Mouse (Mus musculus) spleen, postnatal 14 days (tissue): Measurements from ENCODE around the gene Galnt12.

Experiments used
- DNase-seq, 2 experiments: peaks; one replicate each; pipeline ENCODE4 v3.0.0; 2021 to 2022; ENCODE audit warnings: low spot score in 2 of 2

The Galnt12 gene

GRCm38 (mm10) chr4:47150806-47151205 lies 59.1 kb downstream of the Galnt12 start:
- no peak for DNase-seq

- no peak for DNase-seq
Observed at GRCm38 (mm10) chr4:47151553-47152183, 60.0 kb downstream of the Galnt12 start.

DNA sequence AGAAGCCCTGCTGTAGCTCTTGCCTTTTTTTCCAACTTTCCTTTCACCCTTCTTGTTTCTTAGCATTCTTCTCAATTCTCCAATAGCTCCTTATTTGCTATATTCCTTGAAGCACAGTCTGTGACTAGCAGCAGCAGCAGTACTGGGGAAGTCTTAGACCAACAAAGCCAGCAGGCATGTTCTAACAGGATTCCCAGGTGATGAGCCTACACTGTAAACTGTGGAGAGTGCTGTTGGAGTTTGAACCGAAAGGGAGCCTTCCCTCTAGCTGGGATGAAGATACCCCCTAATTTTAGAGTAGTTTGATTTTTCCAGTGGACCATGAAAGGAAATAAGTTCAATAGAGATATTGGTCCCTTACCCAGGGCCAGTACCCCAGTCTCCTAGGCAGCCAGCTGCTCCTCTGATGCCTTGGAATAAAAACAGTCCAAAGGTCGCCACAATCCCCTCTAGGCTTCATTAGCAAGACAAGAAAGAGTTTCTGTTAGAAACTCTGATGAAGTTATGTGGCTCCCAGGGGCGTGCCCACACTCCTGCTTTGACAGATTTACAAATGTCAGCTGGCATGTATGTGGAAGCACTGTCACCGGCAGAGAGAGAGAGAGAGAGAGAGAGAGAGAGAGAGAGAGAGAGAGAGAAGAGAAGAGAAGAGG lies 69.5 kb downstream of the Galnt12 start:
- no peak for DNase-seq

DNA sequence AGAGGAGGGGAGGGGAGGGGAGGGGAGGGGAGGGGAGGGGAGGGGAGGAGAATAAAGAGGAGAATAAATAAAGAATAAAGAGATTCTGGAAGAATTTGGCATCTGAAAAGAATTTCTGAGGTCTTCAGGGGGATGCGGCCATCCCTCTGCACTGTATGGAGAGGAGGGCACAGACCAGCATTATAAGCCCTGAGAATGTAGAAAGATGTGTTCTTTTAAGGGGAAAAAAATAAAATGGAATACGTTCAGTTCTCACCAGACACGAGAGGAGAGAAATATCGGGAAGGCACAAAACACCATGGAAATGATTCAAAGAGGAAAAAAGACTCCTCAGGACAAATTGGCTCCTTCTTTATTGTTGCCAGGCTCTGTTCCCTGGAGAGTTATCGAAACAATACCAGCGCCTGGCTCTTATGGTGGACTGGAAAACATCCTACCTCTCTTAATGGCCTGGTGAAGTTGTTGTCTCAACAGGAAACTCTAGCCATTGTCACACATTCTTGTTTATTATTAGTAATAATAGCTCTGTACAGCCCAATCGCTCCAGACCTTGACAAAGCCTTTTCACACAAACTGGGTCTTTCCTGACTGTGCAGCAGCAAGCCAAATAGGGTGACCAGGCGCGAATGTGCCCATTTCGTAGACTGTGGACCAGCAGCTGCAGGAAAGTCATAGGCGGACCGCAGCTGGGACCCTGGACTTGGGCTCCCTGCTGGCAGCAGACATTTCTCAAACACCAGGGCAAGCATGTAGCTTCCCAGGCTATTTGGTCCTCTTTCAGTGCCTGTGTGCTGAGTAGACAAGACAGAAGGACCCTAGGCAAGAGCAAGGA lies 70.3 kb downstream of the Galnt12 start:
- DNase-seq: no peak

DNA sequence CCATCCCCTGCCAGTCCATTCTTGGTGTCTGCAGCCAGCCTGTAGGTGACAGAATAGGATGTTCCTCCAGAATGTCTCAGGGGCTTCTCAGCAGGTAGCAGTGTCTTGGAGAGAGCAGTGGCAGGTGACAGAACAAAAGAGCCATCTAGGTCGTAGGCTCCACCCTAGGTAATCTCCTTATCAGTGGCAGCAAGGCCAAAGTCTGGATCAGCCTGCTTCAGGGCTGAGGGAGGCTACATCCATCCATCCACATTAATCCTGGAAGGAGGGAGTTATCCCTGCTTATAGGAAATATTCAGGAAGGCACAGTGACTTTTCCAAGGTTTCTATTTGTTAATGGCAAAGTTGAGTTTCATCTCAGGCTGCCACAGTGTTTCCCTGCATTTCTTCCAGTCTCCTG lies 80.6 kb downstream of the Galnt12 start:
- DNase-seq: no peak
